Mouse (Mus musculus): ENCODE measurements around the gene Calr3.

Gene Calr3

GRCm38 (mm10) chr8:72434952-72435351 lies 8.7 kb downstream of the Calr3 start:
- peak; percentile 47 to 58 for DNase-seq

- DNase-seq: no peak
Measured at GRCm38 (mm10) chr8:72429676-72430075, 14.0 kb downstream of the Calr3 start.

DNA sequence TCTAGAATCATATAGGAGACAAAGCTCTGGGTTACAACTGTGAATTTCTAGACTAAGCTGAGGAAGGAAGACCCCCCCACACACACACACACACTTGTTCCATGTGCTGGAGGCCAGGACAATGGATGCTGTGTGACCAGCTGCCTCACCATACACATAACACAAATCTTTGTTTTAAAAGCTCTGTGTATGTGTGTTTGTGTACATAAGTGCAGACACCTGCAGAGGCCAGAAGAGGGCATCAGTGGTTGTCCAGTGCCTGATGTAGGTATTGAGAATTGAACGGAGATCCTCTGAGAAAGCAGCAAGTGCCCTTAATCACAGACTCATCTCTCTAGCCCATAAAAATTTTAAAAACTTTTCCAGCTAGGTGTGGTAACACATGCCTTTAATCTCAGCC lies 20.7 kb downstream of the Calr3 start:
- peak in 1 of 2 experiments; percentile 26 for DNase-seq

DNA sequence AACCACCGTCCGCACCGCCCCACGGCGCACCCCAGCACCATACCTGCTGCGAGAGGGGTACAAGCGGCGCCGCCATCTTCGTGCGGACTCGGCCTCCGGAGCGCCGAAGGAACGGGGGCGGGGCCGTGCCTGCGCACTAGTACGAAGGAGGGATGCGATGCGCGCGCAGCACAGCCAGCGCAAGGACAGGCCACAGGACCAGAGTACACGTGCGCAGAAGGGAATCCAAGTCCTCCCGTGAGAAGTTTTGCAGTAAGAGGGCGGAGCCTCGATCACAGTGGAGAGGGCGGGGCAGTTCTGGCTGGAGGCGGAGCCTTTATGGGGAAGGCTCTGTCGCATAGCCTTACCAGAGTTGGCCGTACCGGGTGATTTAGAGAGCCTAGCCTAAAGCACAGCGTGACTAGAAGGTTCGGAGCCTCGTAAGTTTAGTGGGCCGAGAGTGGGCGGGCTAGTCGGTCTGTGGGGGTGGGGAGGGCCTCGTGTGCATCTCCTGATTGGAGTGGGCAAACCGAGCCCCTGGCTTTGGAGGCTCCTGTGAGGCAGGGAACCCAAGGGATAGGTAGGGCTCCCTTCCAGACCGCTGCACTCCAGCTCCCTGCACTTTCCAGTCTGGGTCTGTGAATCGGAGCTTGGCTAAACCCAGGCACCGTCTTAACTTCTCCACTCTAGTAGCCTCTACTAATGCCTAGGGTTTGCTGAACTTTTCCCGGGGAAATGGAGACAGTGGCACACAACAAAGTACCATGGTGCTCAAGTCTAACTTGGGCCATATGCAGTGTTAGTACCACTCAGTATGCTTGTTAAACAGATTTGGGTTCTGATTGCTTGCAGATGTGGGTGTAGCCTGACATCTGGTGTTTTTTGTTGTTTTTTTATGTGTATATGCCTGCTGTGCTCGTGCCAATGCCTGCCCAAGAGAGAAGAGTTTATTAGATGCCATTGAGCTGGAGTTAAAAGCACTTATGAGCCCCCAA lies 22.0 kb downstream of the Calr3 start, which contains the start of gene Eps15l1:
Gene Eps15l1, minus strand, starts transcription at position 99 of the 974 bp plus-strand sequence.
- peak; percentile 99 for DNase-seq

- DNase-seq: peak; percentile 63 to 68
Measured at GRCm38 (mm10) chr8:72420571-72421361, 22.9 kb downstream of the Calr3 start.

- DNase-seq: no peak
Measured at GRCm38 (mm10) chr8:72418073-72418472, 25.6 kb downstream of the Calr3 start.

DNA sequence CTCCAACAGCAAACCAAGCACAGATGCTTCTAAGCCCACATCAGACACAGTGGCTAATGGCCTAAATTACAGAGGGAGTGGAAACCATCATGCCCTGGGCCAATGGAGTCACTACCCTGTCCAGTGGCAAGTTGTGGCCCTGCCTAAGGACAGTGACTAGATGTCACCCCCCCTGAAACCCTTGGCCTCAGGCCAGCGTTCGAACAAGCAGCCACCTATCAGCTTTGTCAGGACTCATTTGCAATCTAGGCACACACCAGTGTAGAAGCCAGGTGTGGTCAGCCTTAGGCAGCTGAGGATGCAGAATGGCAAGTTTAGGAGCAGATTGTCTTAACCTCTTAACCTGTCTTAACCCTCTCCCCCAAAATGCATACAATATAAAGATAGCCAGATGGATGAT lies 28.4 kb downstream of the Calr3 start:
- peak in 1 of 2 experiments; percentile 34 for DNase-seq

- no peak for DNase-seq
Measured at GRCm38 (mm10) chr8:72413839-72414238, 29.8 kb downstream of the Calr3 start.

- no peak for DNase-seq
Measured at GRCm38 (mm10) chr8:72409443-72409842, 34.2 kb downstream of the Calr3 start.

- DNase-seq: no peak
Measured at GRCm38 (mm10) chr8:72407878-72408277, 35.8 kb downstream of the Calr3 start.

GRCm38 (mm10) chr8:72402981-72403380 lies 40.7 kb downstream of the Calr3 start:
- DNase-seq: no peak

DNA sequence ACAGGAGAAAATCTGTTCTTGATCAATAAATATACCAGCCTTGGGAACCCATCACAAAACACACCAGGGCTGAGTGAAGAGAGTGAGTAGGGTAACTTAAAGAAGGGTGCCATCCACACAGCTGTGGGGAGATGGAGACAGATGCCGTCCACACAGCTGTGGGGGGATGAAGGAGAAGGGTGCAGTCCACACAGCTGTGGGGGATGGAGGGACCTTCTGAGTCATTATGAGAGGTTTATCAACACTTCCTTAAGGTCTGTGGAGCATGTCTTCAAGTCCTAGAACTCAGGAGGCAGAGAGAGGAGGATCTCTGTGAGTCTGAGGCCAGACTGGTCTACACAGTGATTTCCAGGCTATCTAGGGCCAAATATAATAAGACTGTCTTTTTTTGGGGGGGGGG lies 42.3 kb downstream of the Calr3 start:
- no peak for DNase-seq

- DNase-seq: no peak
Measured at GRCm38 (mm10) chr8:72385737-72386136, 57.9 kb downstream of the Calr3 start.

- DNase-seq: peak in 1 of 2 experiments; percentile 37
Measured at GRCm38 (mm10) chr8:72382395-72382794, 61.3 kb downstream of the Calr3 start.

GRCm38 (mm10) chr8:72380656-72381055 lies 63.0 kb downstream of the Calr3 start:
- DNase-seq: peak; percentile 48 to 51

DNA sequence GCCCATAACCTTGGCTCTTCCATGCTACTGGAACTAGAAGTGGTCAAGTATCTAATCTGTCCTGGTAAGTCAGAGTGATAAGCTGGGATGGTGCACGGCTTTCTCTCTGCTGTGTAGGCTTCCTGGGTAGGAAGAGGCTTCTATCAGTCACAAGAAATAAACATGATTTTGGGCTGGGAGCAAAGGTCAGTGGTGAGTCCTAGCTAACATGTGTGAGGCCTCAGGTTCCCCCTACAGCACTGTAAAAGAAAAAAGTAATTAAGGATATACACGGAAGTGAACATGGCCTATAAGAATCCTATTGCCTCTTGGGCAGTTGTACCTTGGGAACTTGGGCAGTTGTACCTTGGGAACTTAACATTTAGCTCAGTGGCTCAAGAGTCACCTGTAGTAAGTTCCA lies 66.8 kb downstream of the Calr3 start:
- DNase-seq: no peak

- no peak for DNase-seq
Measured at GRCm38 (mm10) chr8:72376309-72376708, 67.4 kb downstream of the Calr3 start.

- DNase-seq: no peak
Measured at GRCm38 (mm10) chr8:72375161-72375560, 68.5 kb downstream of the Calr3 start.
